Mouse (Mus musculus) CH12.LX (cell line): ENCODE measurements around the gene Scfd2. TPM values are rescaled to one million over a fixed set of nuclear protein-coding genes. Genes with fewer than 3 reads are reported as not detected.

Experiments
- DNase-seq: peaks from one replicate; pipeline ENCODE4 v3.0.0-alpha.2; 2013; ENCODE audit errors: extremely low read depth
- H3K27ac ChIP-seq: 2 replicates; pipeline ENCODE4 v1.5.1; 2012; ENCODE audit warnings: low read depth, mild to moderate bottlenecking, control low read depth, moderate library complexity; ENCODE audit not compliant: insufficient read depth
- H3K27me3 ChIP-seq: replicated peaks from 2 replicates; pipeline ENCODE3; 2012; ENCODE audit warnings: inconsistent platforms
- H3K36me3 ChIP-seq, 2 experiments: replicated peaks in 1 of 2; 2 replicates each; pipeline versions ENCODE3 to v1.6.1; 2012; ENCODE audit warnings: inconsistent platforms in 1 of 2, low read length in 1 of 2, mild to moderate bottlenecking in 1 of 2, mixed read lengths in 1 of 2, moderate library complexity in 1 of 2; ENCODE audit not compliant: control insufficient read depth in 1 of 2, insufficient read depth in 1 of 2
- H3K4me1 ChIP-seq, 2 experiments: 2 replicates each; pipeline ENCODE4 v1.6.1; 2012; ENCODE audit warnings: inconsistent platforms in 1 of 2, moderate library complexity in 1 of 2; ENCODE audit not compliant: insufficient read depth in 2 of 2, control insufficient read depth in 1 of 2
- H3K4me2 ChIP-seq: 2 replicates; pipeline ENCODE4 v1.6.1; 2012; ENCODE audit warnings: low read depth, mild to moderate bottlenecking, control low read depth; ENCODE audit not compliant: poor library complexity, insufficient read depth, severe bottlenecking
- H3K4me3 ChIP-seq, 3 experiments: fragments of 150-350 bp in 1 of 3; sonication (generic) in 1 of 3; replicated peaks in 1 of 3; 2 replicates each; pipeline versions ENCODE3 to v1.5.1; 2011 to 2012; ENCODE audit warnings: low read depth in 2 of 3, low read length in 2 of 3, mild to moderate bottlenecking in 2 of 3, moderate library complexity in 2 of 3, control low read depth in 1 of 3, improper control_type of control experiment in 1 of 3, inconsistent platforms in 1 of 3, mixed read lengths in 1 of 3; ENCODE audit not compliant: poor library complexity in 1 of 3
- H3K79me2 ChIP-seq: replicated peaks from 2 replicates; pipeline ENCODE4 v1.6.1; 2012; ENCODE audit warnings: mild to moderate bottlenecking, moderate library complexity; ENCODE audit not compliant: control insufficient read depth, poor library complexity, insufficient read depth, severe bottlenecking; ENCODE audit errors: extremely low read depth
- H3K9ac ChIP-seq: 2 replicates; pipeline ENCODE4 v1.6.1; 2012; ENCODE audit warnings: low read depth, mild to moderate bottlenecking, control low read depth, moderate library complexity; ENCODE audit not compliant: insufficient read depth
- H3K9me3 ChIP-seq: replicated peaks from 2 replicates; pipeline ENCODE3; 2012; ENCODE audit warnings: low read length, inconsistent platforms, mixed read lengths
- E2F4 ChIP-seq: IDR thresholded peaks from 2 replicates; pipeline ENCODE4 v1.6.1; 2011; ENCODE audit warnings: low read depth, low read length, improper control_type of control experiment; ENCODE audit not compliant: insufficient replicate concordance
- ELF1 ChIP-seq: IDR thresholded peaks from 2 replicates; pipeline ENCODE4 v1.6.1; 2014; ENCODE audit warnings: low read depth, mild to moderate bottlenecking, inconsistent platforms, low read length, improper control_type of control experiment
- EP300 ChIP-seq: IDR thresholded peaks from 2 replicates; pipeline ENCODE4 v1.6.1; 2011; ENCODE audit warnings: low read length, improper control_type of control experiment
- ETS1 ChIP-seq: conservative IDR thresholded peaks from 2 replicates; pipeline ENCODE4 v1.6.1; 2012; ENCODE audit warnings: low read depth, mild to moderate bottlenecking, inconsistent platforms, low read length, improper control_type of control experiment, moderate library complexity
- GABPA ChIP-seq: IDR thresholded peaks from 2 replicates; pipeline ENCODE4 v1.6.1; 2012; ENCODE audit warnings: low read depth, low read length, improper control_type of control experiment, inconsistent platforms; ENCODE audit not compliant: insufficient replicate concordance
- HCFC1 ChIP-seq: IDR thresholded peaks from 2 replicates; pipeline ENCODE4 v1.6.1; 2012; ENCODE audit warnings: low read depth, mild to moderate bottlenecking, inconsistent platforms, low read length, improper control_type of control experiment
- IRF4 ChIP-seq: IDR thresholded peaks from 2 replicates; pipeline ENCODE4 v1.6.1; 2014; ENCODE audit warnings: low read depth, mild to moderate bottlenecking, inconsistent platforms, low read length, improper control_type of control experiment
- JUN ChIP-seq: IDR thresholded peaks from 2 replicates; pipeline ENCODE4 v1.6.1; 2011; ENCODE audit warnings: low read depth, mild to moderate bottlenecking, low read length, improper control_type of control experiment, moderate library complexity; ENCODE audit not compliant: insufficient read depth
- JUND ChIP-seq: conservative IDR thresholded peaks from 2 replicates; pipeline ENCODE4 v1.6.1; 2011; ENCODE audit warnings: low read depth, low read length, improper control_type of control experiment
- KAT2A ChIP-seq: IDR thresholded peaks from 2 replicates; pipeline ENCODE4 v1.6.1; 2012; ENCODE audit warnings: low read length, improper control_type of control experiment, inconsistent platforms; ENCODE audit not compliant: insufficient replicate concordance
- MAX ChIP-seq: IDR thresholded peaks from 2 replicates; pipeline ENCODE4 v1.6.1; 2011; ENCODE audit warnings: low read length, improper control_type of control experiment
- MEF2A ChIP-seq: IDR thresholded peaks from 2 replicates; pipeline ENCODE4 v1.6.1; 2014; ENCODE audit warnings: low read depth, mild to moderate bottlenecking, inconsistent platforms, low read length, improper control_type of control experiment, borderline replicate concordance
- MXI1 ChIP-seq: IDR thresholded peaks from 2 replicates; pipeline ENCODE4 v1.6.1; 2011; ENCODE audit warnings: mild to moderate bottlenecking, low read depth, low read length, improper control_type of control experiment
- MYC ChIP-seq: IDR thresholded peaks from 2 replicates; pipeline ENCODE4 v1.6.1; 2011; ENCODE audit warnings: low read depth, mild to moderate bottlenecking, improper control_type of control experiment, low read length
- NELFE ChIP-seq: IDR thresholded peaks from 2 replicates; pipeline ENCODE4 v1.6.1; 2011; ENCODE audit warnings: low read depth, low read length, improper control_type of control experiment
- PAX5 ChIP-seq: IDR thresholded peaks from 2 replicates; pipeline ENCODE4 v1.6.1; 2012; ENCODE audit warnings: low read length, inconsistent platforms, mixed read lengths
- POLR2A ChIP-seq: IDR thresholded peaks from 2 replicates; pipeline ENCODE4 v1.6.1; 2011; ENCODE audit warnings: low read depth, mild to moderate bottlenecking, improper control_type of control experiment, low read length
- RAD21 ChIP-seq: IDR thresholded peaks from 2 replicates; pipeline ENCODE4 v1.6.1; 2011; ENCODE audit warnings: low read depth, mild to moderate bottlenecking, low read length, improper control_type of control experiment, moderate library complexity
- RCOR1 ChIP-seq: conservative IDR thresholded peaks from 2 replicates; pipeline ENCODE4 v1.6.1; 2012; ENCODE audit warnings: low read depth, mild to moderate bottlenecking, inconsistent platforms, low read length, improper control_type of control experiment
- SIN3A ChIP-seq: IDR thresholded peaks from 2 replicates; pipeline ENCODE4 v1.6.1; 2012; ENCODE audit warnings: low read length, improper control_type of control experiment, inconsistent platforms
- USF1 ChIP-seq: IDR thresholded peaks from 2 replicates; pipeline ENCODE4 v1.6.1; 2014; ENCODE audit warnings: low read depth, mild to moderate bottlenecking, inconsistent platforms, low read length, improper control_type of control experiment
- USF2 ChIP-seq: conservative IDR thresholded peaks from 2 replicates; pipeline ENCODE4 v1.6.1; 2011; ENCODE audit warnings: low read depth, low read length, improper control_type of control experiment
- ZC3H11A ChIP-seq: IDR thresholded peaks from 2 replicates; pipeline ENCODE4 v1.6.1; 2012; ENCODE audit warnings: low read depth, mild to moderate bottlenecking, inconsistent platforms, low read length, improper control_type of control experiment
- ZMIZ1 ChIP-seq: IDR thresholded peaks from 2 replicates; pipeline ENCODE4 v1.6.1; 2012; ENCODE audit warnings: low read depth, mild to moderate bottlenecking, inconsistent platforms, low read length, improper control_type of control experiment
- dilution Hi-C: fragments of 300-500 bp; cut with MboI; formaldehyde crosslinking; loops from 2 replicates; pipeline ENCODE4 v1.14.3; 2020; ENCODE audit warnings: low sequenced_read_pairs; ENCODE audit not compliant: extremely low pct_unique_long_range_greater_than_20kb, extremely low pct_ligation_motif_present
- in situ Hi-C: fragments of 300-500 bp; cut with MboI; formaldehyde crosslinking; loops from 3 replicates; pipeline ENCODE4 v1.14.3; 2019; ENCODE audit warnings: low sequenced_read_pairs, low pct_ligation_motif_present, low pct_unique_long_range_greater_than_20kb, mixed read lengths
- polyA plus RNA-seq: library from polyadenylated mRNA; unstranded; fragments of >175 nt; gene quantifications from 2 replicates; pipeline ENCODE4 v1.2.1, GENCODE M21; 2012; ENCODE audit warnings: low read depth; ENCODE audit not compliant: insufficient read length
- total RNA-seq, 2 experiments: library from RNA; depleted of rRNA; stranded (reverse); fragments of 300-350 nt in 1 of 2; fragments of >200 nt in 1 of 2; gene quantifications; 2 replicates each; pipeline ENCODE4 v1.2.3; 2012 to 2014

Scfd2 gene
- total and polyA plus RNA-seq, 3 experiments: 13.2 to 18.0 (median 14.4) TPM

DNA sequence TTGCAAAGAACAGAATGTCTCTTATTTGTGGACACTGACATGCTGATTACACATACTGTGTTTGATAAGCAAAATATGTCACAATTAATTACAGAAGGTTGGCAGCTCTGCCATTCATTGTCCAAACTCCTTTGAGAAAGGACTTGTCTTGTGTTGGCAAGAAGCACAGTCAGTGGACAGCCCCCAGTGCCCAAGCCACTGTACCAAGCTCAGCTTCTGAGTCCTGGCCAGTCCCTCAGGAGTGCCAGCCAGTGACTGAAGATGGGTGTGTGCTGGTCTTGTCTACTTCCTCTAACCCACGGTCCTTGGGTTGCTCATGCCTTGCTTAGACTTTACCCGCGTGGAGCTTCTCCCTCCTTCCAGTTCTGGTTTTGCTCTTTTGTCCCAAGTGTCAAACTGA, 194.1 kb downstream of the Scfd2 start:
- Histone ChIP-seq H3K4me3 (no peak overlapping the region), H3K36me3 (no peaks in the 10 kb centered on the region), H3K9me3 (no peaks in the 10 kb centered on the region), H3K79me2 (no peaks in the 10 kb centered on the region), H3K4me1 (peaks cover 0 to 12% of the 10 kb centered on the region in 2 experiments; a peak in 2 of 4 replicates), H3K27ac (no peak overlapping the region), H3K4me2 (no peak overlapping the region), H3K9ac (no peak overlapping the region), H3K27me3 (no peaks in the 10 kb centered on the region)
- in situ Hi-C loops (no loop called here), dilution Hi-C loops (no loop called here)
- TF ChIP-seq MYC (no peak), RCOR1 (no peak), USF2 (no peak), ZC3H11A (no peak), ZMIZ1 (no peak), JUN (no peak), IRF4 (no peak), KAT2A (no peak), JUND (no peak), USF1 (no peak), ELF1 (no peak), HCFC1 (no peak), SIN3A (no peak), NELFE (no peak), EP300 (no peak), POLR2A (no peak)
- DNase-seq: no peak

DNA sequence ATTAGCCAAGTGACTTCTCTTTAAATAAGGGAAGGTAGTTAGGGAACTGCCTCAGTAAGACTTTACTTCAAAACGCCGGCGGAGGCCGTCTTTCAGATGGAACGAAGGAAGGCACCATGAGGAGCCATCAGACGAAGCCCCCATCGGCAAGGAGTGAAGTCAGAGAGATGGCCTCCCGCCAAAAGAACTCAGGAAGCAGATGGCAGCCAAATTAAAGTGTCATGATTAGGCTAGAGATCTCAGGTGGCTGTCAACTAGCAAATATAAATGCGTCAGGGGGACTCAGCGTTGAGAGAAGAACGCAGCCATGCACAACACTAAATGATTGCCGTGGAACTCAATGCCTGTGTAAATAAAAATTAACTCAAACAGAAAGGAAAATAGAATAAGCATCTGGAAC, 194.8 kb downstream of the Scfd2 start:
- Histone ChIP-seq H3K4me2 (no peak overlapping the region), H3K9me3 (no peaks in the 10 kb centered on the region), H3K79me2 (no peaks in the 10 kb centered on the region), H3K4me3 (no peak overlapping the region), H3K27ac (no peak overlapping the region), H3K36me3 (no peaks in the 10 kb centered on the region), H3K9ac (no peak overlapping the region), H3K4me1 (peaks cover 0 to 12% of the 10 kb centered on the region in 2 experiments; a peak in 2 of 4 replicates), H3K27me3 (no peaks in the 10 kb centered on the region)
- no peak for TF ChIP-seq MXI1
- TF ChIP-seq ZC3H11A: no peak
- TF ChIP-seq PAX5: no peak
- no peak for TF ChIP-seq MEF2A
- no peak for TF ChIP-seq EP300
- TF ChIP-seq MAX: no peak
- TF ChIP-seq ETS1: no peak
- TF ChIP-seq RCOR1: no peak
- TF ChIP-seq GABPA: no peak
- no peak for TF ChIP-seq MYC
- no peak for TF ChIP-seq RAD21
- TF ChIP-seq POLR2A: no peak
- TF ChIP-seq E2F4: no peak
- DNase-seq: no peak
- dilution Hi-C loops: no loop called here
- in situ Hi-C loops: no loop called here
